Mouse (Mus musculus) left cerebral cortex, postnatal 10 days (tissue): ENCODE measurements at regions not wholly inside any gene's neighbourhood (a gene's known extent, or its start where the extent isn't known, plus 50 kb on each side); places are given as distances from the start of the nearest gene placed in this dataset.

Experiments
- DNase-seq, 2 experiments: peaks; one replicate each; pipeline ENCODE4 v3.0.0; 2021 to 2022; ENCODE audit warnings: low spot score in 2 of 2, mixed read lengths in 1 of 2; ENCODE audit errors: extremely low spot score in 1 of 2
- intact Hi-C: fragments of 180-260 bp; cut with DNase I; formaldehyde crosslinking; loops from one replicate; pipeline ENCODE4 v1.15.1; 2025

DNA sequence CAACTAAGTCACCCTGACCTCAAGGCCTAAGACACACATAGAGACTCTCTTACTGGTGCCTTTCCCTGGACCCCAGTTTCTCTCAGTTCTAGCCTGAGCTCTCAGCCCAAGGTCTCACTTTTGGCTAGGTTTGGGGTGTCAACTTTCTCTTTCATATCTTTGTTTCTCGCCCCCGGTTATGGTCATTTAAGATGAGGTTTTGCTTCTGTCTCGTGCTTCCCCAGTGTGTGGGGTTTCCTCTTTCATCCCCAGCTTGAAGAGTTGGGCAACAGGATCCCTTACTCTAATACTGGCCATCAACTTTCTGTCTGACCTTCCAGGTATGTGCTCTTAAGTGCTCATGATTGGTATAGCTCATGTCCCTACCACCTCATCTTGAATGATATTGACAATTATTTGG lies 67.5 kb downstream of the Lmo4 start:
- intact Hi-C loops = no loop called here
- no peak for DNase-seq

DNA sequence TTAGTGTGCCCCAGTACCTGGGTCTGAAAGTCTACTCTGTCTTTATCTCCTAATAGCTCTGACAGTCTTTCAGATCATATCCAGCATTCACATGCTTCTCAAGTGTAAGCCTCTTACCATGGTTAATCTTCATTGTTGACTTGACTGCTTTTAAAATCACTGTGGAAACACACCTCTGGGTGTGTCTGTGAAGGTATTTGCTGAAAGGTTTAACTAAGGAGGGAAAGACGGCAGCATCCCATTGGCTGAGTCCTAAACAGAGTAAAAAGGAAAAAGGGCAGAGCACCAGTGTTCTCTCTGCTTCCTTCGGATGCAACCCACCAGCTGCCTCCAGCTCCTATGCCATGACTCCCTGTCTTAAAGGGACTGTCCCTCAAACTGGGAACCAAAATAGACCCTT lies 68.6 kb downstream of the Lmo4 start:
- intact Hi-C loops = no loop called here
- DNase-seq = no peak

DNA sequence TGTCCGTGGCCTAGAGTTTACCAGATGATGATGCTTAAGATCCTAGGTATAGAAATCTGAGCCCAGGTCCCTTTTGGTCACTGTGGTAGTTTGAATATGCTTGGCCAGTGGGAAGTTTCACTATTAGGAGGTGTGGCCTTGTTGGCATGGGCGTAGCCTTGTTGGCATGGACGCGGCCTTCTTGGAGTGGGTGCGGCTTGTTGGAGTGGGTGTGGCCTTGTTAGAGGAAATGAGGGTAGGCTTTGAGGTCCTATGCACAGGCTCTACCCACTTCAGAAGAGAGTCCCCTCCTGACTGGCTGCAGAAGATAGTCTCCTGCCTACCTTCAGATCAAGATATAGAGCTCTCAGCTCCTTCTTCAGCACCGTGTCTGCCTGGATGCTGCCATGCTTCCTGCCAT lies 69.4 kb downstream of the Lmo4 start:
- DNase-seq = no peak
- intact Hi-C loops = no loop called here

DNA sequence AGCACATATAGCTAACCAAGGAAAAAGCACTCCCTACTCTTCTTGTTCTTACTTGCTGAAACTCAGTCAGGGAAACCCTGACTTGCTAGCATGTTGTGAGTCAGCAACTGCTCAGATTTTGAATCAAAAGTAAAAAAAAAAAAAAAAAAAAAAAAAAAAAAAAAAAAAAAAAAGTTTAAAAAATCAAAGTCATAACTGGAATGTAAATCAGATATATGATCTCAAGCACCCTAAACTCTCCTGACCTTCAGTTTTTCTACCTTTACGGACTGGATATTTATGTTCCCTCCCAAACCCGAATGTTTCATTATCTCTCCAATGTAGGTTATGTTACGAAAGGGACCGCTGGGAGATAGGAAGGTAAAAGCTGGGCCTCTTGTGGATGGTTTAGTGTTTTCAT lies 77.0 kb downstream of the Lmo4 start:
- intact Hi-C loops = no loop called here

DNA sequence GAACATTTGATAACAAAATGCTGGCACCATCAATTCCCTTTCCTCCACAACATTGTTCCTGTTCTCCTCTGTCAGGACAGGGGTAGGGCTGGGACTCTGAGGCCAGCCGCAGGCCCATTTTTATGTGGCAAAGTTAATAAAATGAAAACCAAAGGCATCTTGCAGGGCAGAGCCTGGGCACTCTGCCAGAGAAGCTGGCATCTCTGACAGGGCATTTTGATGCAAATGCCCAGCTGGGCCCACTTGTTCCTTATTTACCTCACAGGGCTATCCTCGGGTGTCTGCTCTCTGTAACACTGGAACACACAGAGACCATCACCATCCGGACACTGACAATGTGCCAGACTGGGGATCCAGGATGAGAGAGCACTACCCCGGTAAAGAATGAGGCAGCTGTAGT lies 80.7 kb downstream of the Lmo4 start:
- DNase-seq = peak; percentile 23 to 44
- intact Hi-C loops = no loop called here

More for the DNA sequence above, 77.0 kb downstream of the Lmo4 start:
- DNase-seq = no peak

DNA sequence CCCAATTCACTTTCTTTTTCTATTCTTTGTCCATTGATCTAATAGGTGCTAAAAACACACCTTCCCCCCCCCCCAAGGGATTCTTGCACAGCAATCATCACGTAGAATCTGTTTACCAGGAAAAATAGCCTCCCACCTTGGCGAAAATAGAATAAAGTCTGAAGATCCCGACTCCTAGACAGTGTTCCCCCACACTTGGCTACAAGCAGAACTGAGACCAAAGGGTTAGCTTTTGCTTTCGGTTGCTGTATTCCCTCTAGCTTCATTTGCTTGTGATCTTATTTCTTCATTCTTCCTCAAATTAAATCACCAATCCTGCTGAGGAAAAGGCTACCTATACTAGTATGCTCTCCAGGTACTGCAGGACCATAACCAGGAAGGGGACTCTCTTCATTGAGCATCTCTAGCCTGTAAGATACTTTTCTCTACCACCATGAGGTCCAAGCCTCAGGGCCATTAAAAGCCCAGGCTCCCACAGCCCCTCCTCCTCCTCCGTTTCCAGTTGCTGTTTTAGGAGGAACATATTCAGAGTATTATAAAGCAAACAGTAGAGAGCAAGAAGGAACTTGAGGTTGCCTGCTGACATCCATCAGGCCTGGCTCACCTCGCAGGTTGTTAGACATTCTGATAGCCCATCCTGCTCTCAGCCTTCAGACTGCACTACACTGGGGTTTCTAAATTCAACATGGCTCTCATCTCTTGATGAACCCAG lies 81.5 kb downstream of the Lmo4 start:
- intact Hi-C loops = no loop called here
- DNase-seq = no peak

DNA sequence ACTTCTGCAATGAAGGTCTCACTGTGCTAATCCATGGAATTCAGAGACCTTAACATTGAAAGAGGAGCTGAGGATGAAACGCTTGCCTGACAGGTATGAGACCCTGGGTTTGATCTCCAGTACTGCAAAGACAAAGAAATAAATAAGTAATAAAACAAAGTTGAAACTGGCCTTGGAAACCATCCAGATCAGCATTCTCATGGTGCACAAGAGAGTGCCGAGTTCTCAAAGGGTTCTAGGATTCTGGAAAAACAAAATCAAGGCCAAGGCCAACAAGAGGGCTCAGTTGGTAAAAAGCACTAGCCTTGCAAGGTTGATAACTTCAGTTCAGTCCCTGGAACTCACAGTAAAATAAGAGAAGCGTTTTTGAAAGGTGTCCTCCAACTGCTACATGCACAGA lies 85.9 kb downstream of the Lmo4 start:
- intact Hi-C loops = no loop called here
- no peak for DNase-seq

DNA sequence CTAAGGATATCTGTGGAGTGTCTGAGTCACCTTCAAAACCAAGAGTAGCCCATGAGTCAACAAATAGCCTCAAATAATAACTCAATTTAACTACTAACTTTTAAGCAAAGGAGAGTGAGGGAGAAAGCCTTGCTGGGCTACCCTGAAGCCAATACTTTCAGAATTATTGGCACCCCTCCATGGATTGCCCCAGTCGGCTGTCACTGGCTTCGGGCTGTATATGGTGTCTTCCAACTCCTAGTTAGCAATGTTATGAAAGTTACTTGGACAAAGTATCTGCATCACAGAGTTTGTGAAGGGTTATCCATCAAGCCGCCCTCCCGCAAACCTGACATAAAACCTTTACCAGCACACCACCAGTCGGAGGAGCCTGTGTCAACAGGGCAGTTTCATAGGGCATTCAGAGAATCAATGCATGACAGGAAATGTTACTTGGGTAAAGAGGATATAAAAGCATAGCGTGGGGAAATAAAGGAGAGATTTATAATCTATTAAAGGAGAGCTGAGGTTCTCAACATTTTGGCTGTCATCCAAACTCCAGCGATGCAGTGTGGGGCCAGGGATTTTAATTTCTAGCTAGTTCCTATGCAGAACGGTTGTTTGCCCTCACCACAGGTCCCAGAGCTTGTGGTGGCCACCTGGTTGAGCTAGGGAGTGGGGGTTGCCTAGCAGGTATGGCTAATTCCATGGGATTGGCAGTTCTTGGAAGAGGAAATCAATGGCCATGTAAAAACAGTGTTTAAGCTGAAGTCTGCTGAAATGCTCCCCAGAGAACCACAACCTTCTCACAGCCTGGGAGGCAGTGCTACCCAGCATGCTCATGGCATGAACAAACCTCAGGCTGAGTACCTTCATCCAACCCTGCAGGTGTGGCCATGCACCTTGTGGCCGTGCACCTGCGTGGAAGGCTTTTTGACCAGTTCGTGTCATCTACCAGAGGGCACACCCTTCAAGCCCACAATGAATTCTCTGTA lies 91.1 kb downstream of the Lmo4 start:
- intact Hi-C loops = no loop called here
- no peak for DNase-seq

DNA sequence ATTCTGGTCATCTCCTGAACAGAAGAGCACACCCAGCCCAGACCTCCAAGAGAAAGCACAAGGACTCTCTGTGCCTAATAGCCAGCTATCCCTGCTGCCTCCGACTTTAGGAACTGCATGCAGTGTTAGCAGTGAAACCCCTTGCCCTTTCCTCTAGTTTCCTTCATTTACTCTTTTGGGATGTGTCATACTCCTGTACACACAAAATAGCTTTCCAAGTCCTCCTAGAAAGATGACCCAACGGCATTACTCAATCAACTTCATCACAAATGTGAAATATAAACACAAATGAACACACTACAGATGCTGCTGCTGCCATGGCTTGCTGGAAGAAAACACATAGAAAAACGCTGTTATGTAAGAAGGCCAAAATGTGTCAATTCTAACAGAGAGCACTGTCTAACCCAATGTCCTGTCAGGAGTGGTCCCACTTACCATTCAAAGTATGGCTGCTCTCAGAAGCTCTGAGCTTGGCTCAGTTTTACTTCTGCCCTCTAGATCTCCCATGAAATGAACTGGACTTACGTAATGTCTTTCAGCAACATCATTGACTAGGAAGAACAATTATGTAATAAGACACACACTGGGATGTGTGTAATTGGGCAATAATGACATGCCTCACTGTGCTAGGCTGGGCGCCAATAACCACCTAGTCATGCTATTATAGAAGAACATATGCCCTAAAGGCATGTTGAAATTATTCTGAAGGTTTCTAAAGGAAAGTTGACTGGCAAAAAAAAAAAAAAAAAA lies 94.5 kb downstream of the Lmo4 start:
- no peak for DNase-seq
- intact Hi-C loops = no loop called here

DNA sequence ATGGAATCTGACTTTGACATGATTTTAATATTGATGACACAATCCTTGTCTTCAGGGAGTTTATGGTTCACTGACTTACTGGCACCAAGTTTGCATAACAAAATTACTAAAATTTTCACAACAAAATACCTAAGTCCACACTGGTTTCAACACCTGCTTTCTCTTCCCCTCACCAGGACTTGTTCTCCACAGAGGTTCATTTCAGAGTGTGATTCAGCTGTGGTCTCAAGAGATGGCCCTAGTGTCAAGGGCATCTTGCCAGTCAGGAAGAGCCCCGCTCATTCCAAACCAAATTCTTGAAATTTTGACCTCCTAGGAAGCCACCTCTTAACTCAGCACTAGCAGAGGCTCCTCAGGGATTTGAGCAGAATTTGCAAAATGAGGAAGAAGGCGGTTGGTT lies 95.3 kb downstream of the Lmo4 start:
- no peak for DNase-seq
- intact Hi-C loops = no loop called here

DNA sequence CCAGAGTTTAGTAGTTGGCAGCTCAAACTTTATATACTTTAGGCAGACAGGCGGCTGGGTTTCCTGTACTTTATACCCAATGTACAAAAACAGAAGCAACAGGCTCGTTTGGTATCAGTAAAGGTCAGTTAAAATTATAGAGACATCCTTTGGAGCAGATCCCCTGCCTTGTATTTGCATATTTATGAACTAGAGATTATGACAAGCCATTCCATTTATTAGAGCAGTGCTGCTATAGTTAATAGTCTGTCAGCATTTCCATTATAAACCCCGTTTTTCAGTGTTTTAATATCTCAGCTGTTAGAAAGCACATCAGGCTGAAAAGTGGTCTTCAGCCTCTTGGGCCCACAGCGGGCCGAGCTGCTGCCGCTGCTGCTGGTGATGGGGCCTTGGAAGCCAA lies 96.7 kb downstream of the Lmo4 start:
- DNase-seq = no peak
- intact Hi-C loops = no loop called here

DNA sequence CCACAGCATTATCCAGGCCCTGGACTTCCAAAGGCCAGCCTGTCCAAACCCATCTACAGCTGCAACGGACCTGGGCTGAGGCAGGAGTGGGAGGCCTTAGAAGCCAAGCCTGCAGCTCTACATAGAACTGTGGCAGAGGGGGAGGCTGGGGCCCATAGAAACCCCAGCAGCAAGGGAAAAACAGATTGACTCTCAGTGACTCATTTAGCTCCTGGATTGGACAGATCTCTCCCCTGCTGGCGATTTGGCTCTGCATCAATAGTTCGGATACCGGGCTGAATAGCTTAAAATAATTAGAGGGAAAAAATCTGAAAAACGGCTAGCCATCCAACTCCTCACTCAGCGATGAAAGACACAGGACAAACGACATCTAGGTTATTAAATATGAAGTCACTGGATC lies 97.4 kb downstream of the Lmo4 start:
- DNase-seq = peak; percentile 23 to 31
- intact Hi-C loops = no loop called here

DNA sequence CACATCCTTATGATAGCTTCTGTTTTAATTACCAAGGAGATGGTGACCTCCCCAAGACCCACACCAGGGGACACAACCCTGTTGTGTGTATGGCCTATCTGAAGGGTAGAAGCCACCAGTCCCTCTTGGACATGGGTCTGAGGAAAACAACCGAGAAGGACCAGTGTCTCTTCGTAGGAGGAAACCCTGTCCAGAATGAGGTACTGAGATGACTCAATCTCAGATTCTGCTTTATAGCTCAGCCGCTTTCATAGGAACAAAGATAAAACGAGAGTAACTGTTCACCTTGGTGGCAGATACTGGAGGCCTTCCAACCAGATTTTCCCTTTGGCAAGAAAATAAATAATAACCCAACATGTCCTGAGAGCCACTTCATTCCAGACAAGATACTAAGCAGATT lies 100.7 kb downstream of the Lmo4 start:
- intact Hi-C loops = no loop called here
- no peak for DNase-seq

DNA sequence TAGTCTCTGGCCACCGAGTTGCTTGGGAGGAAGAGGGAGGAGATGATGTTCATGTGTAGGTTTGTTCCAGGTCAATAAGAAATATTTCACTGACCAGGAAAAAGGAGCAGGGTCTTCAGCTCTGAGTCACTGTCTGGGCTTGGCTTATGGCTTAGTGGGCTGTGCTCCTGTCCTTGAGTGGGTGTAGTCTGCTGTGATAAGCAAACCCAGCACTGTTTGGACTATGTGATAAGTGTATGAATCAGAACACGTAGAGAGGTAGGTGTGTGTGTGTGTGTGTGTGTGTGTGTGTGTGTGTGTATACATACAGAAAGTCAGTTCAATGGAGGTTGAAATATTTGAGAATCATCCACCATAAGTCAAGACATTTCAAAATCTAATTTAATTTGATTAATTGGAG lies 105.6 kb downstream of the Lmo4 start:
- intact Hi-C loops = no loop called here
- DNase-seq = no peak

DNA sequence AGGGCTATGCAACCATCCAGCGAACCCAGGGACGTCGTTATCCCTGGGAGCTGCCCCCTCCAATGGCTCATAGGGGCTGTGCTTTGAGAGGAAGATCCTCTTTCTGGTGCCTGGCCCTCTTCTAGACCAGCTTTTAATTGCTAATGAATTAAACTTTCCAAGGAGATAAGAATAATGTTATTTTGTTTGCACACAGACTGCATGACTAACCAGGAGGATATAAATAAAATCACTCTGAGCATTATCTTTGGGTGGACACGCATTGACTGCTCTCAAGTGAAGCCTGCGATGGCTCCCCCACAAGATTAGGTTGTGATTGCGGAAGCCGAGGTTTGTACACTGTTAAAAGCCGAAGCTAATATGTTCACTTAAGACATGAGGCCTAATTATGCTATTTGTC lies 106.3 kb downstream of the Lmo4 start:
- intact Hi-C loops = no loop called here
- DNase-seq = no peak

DNA sequence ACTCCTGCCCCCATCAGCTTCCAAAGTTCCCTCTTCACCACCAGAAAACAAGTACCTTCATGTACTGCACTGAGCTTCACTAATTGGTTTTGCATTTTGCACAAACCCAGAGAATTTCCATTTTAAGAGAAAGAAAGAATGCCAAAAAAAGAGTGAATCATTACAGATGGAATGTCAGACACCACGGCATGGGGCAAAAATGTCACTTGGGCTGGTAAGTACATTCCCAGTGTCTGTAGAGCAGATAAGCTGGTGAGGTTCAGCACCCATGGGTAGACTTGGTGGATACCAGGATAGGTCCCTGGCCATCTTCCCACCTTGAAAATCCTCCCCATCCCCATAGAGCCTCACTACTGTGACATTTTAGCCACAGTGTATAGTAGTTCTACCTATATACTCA lies 113.8 kb downstream of the Lmo4 start:
- intact Hi-C loops = no loop called here
- no peak for DNase-seq

DNA sequence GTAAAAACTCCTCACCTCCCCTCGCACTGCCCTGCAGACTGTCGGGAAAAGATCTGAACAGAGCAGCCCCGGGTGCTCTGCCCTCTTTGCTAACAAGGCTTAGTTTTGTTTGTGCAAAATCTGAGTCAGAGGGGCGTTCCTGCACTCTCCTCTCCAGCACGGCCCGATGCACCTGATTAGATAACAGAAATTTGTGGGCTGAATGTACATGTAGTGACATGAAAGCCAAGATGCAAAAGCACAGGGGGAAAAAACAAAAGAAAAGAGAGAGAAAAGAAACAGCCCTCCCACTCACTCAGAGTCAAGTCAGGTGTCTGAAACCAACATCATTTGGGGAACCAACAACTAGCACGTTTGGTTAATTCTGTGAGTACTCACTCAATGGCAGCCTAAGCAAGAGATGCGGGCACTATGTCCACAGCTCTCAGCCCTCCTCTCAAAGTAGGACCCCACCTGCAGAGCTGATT lies 115.2 kb downstream of the Lmo4 start:
- intact Hi-C loops = no loop called here

DNA sequence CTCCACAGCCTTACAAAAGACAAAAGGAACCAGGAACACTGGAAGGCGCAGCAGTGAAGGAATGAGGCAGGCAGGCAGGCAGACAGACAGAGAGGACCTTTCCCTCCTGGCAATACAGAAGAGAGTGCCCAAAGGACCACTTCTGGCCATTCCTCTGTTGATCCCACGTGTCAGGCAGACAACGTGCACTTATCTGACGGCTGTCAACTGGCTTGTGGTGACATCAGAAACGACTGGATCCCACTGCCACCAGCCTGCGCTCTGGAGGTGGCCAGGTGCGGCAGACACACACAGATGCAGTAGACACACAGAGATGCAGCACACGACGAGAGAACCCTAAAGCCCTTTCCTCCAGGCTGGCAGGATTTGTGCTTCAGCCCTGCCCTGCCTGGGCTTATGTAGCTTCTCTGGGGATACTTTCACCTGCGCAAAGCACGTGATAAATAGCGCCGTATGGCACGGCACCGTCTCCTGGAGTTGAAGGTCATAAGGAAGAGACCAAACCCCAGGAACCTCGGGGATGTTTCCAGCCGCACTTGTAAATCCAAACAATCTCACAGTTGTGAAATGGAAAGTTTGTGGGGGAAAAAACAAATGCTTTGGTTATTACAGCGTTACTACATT lies 116.6 kb downstream of the Lmo4 start:
- intact Hi-C loops = no loop called here
- no peak for DNase-seq

More for the DNA sequence above, 115.2 kb downstream of the Lmo4 start:
- no peak for DNase-seq

DNA sequence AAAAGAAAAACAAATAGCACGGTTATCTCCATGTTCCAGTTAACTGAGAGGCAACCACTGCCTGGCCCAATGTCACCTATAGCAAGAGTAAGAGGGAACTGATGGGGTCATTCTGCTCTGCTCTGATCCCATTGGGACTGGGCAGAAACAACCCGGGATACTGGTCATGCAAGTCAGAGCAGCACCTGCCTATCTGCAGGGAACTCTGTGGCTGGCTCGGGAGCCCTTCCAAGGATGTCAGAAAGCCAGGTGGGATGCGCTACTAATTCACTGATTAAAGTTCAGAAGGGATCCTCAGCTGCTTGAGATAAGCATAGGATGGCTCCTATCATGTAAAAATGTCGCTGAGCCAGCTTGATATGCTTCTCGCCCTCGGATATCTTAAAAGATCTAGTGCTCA lies 117.2 kb downstream of the Lmo4 start:
- intact Hi-C loops = no loop called here
- no peak for DNase-seq
